In the genomic region with DNA sequence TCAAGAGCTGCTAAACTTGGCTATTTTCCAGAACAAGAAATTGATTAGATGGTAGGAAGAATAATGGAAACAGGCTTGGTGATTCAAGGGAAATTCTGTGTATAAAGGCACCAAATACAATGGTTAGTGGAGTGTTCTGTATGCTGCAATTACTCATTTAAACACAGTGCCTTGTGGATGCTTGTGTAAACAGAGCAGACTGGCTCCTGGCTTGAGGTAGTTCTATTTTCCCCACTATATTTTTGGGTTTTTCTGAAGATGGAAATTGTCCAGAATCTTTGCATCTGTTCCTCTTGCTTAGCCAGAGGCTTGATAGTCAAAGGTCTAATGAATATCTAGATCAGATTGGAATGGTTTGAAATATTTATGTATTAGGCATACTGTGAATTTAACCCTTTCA, we compare ENCODE assay signal across 18 mouse cellular contexts.
"Had no signal": no experiment of that assay in that cellular context is flagged by ENCODE, and none has a peak within 500 bp of the region (broad histone marks: within the 10 kb centered on the region; RNA-seq: fewer than 3 reads in every experiment).

No protein-coding gene starts in this region.

- H3K9ac ChIP-seq: limb, embryonic 12.5 days; limb, embryonic 15.5 days; liver, embryonic 14.5 days; liver, postnatal 0 days; lung, embryonic 15.5 days; midbrain, embryonic 15.5 days; neural tube, embryonic 13.5 days had no signal

- H3K36me3 ChIP-seq: limb, embryonic 12.5 days; limb, embryonic 15.5 days; lung, embryonic 15.5 days; midbrain, embryonic 15.5 days; neural tube, embryonic 13.5 days had no signal

- ATAC-seq: liver, postnatal 0 days; midbrain, embryonic 15.5 days had no signal

- H3K4me2 ChIP-seq: limb, embryonic 12.5 days; limb, embryonic 15.5 days; liver, embryonic 11.5 days; lung, embryonic 15.5 days; midbrain, embryonic 11.5 days; midbrain, embryonic 15.5 days; neural tube, embryonic 13.5 days had no signal

- H3K4me3 ChIP-seq: limb, embryonic 12.5 days; limb, embryonic 15.5 days; lung, embryonic 15.5 days; midbrain, embryonic 15.5 days; myocyte; neural tube, embryonic 13.5 days had no signal

- H3K9me3 ChIP-seq: limb, embryonic 12.5 days; limb, embryonic 15.5 days; lung, embryonic 15.5 days; midbrain, embryonic 15.5 days; neural tube, embryonic 13.5 days had no signal

- H3K27ac ChIP-seq: limb, embryonic 12.5 days; limb, embryonic 15.5 days; liver, embryonic 14.5 days; lung, embryonic 15.5 days; midbrain, embryonic 15.5 days; neural tube, embryonic 13.5 days had no signal

- DNase-seq: kidney, adult 8-10 months; kidney, postnatal 14 days; kidney, postnatal 4 days; left cerebral cortex, postnatal 4 days; liver, postnatal 0 days; lung, postnatal 10 days; lung, postnatal 4 days; thymus, adult 18-20 months; thymus, postnatal 36 days had no signal

- H3K4me1 ChIP-seq: limb, embryonic 12.5 days; limb, embryonic 15.5 days; lung, embryonic 15.5 days; midbrain, embryonic 15.5 days; neural tube, embryonic 13.5 days had no signal

- H3K27me3 ChIP-seq: limb, embryonic 12.5 days; limb, embryonic 15.5 days; lung, embryonic 15.5 days; midbrain, embryonic 15.5 days; neural tube, embryonic 13.5 days had no signal
